Mouse (Mus musculus): ENCODE measurements at regions not wholly inside any gene's neighbourhood (a gene's known extent, or its start where the extent isn't known, plus 50 kb on each side); places are given as distances from the start of the nearest gene placed in this dataset.

GRCm38 (mm10) chr14:36316418-36317111, 221.8 kb downstream of the 4930474N05Rik start:
- DNase-seq (ENCODE audit: low spot score) = no peak
- Histone ChIP-seq H3K4me3 (no peak overlapping the region), H3K4me1 (replicated peaks) (no peaks in the 10 kb centered on the region), H3K27ac (no peak overlapping the region), H3K27me3 (ENCODE audit: insufficient read depth, poor library complexity, severe bottlenecking) (no peaks in the 10 kb centered on the region), H3K9me3 (no peaks in the 10 kb centered on the region), H3K36me3 (no peaks in the 10 kb centered on the region)
- WGBS = 86% methylated on average over 4 of the region's 4 CpGs

- Histone ChIP-seq H3K27ac (no peak overlapping the region), H3K27me3 (ENCODE audit: insufficient read depth, poor library complexity, severe bottlenecking) (no peaks in the 10 kb centered on the region), H3K4me3 (no peak overlapping the region), H3K9me3 (no peaks in the 10 kb centered on the region), H3K4me1 (replicated peaks) (peaks cover 6% of the 10 kb centered on the region; the same call in 1 of the 2 replicates), H3K36me3 (no peaks in the 10 kb centered on the region)
- 69% methylated on average over 3 of the region's 3 CpGs for WGBS
- no peak for DNase-seq (ENCODE audit: low spot score)
Measured at GRCm38 (mm10) chr14:36328258-36328891, 233.7 kb downstream of the 4930474N05Rik start.

GRCm38 (mm10) chr14:36340832-36341231, 246.1 kb downstream of the 4930474N05Rik start:
- no peak for DNase-seq (ENCODE audit: low spot score)
- H3K27ac ChIP-seq = no peak overlapping the region
- WGBS = 84% methylated on average over 1 of the region's 1 CpGs

More at GRCm38 (mm10) chr14:36340832-36341231, 246.1 kb downstream of the 4930474N05Rik start:
- no peaks in the 10 kb centered on the region for H3K9me3 ChIP-seq
- no peaks in the 10 kb centered on the region for H3K36me3 ChIP-seq
- no peaks in the 10 kb centered on the region for H3K4me1 ChIP-seq (replicated peaks)
- no peaks in the 10 kb centered on the region for H3K27me3 ChIP-seq (ENCODE audit: insufficient read depth, poor library complexity, severe bottlenecking)
- H3K4me3 ChIP-seq = no peak overlapping the region

Data from hindbrain, embryonic 10.5 days (tissue).